Mouse (Mus musculus) Patski (cell line): ENCODE results near the gene Klf7. TPM values are rescaled to one million over a fixed set of nuclear protein-coding genes. Genes with fewer than 3 reads are reported as not detected.

Experiments used
- ATAC-seq: fragments of 100-300 bp; one replicate; pipeline ENCODE4 v1.8.0; 2021
- CTCF ChIA-PET: fragments of 350-600 bp; sonication (Branson Sonifier 250); formaldehyde crosslinking; loops from one replicate; lab custom pipeline; 2022; ENCODE audit warnings: inconsistent platforms; lab: Charles Lee
- POLR2A ChIA-PET: fragments of 350-600 bp; sonication (Branson Sonifier 250); formaldehyde crosslinking; loops from one replicate; lab custom pipeline; 2022; ENCODE audit warnings: antibody characterized with exemption, inconsistent platforms; lab: Charles Lee
- DNase-seq: peaks from one replicate; pipeline ENCODE4 v3.0.0-alpha.2; 2011; ENCODE audit warnings: low read depth, low spot score
- H3K27me3 ChIP-seq: fragments of 371-371 bp; one replicate; pipeline ENCODE4 v1.5.1; 2021
- CTCF ChIP-seq: fragments of 100-300 bp; IDR thresholded peaks from one replicate; pipeline ENCODE4 v1.5.1; 2021
- in situ Hi-C: fragments of 300-500 bp; cut with MboI; formaldehyde crosslinking; loops from 3 replicates; pipeline ENCODE4 v1.11.1; 2018; ENCODE audit warnings: low pct_unique_long_range_greater_than_20kb, mixed read lengths
- polyA plus RNA-seq: library from polyadenylated mRNA; unstranded; gene quantifications from one replicate; pipeline ENCODE4 v1.2.3, GENCODE M21; 2021

The Klf7 gene
- polyA plus RNA-seq, 1 experiment from 2014 or later, result 11.8 TPM

DNA sequence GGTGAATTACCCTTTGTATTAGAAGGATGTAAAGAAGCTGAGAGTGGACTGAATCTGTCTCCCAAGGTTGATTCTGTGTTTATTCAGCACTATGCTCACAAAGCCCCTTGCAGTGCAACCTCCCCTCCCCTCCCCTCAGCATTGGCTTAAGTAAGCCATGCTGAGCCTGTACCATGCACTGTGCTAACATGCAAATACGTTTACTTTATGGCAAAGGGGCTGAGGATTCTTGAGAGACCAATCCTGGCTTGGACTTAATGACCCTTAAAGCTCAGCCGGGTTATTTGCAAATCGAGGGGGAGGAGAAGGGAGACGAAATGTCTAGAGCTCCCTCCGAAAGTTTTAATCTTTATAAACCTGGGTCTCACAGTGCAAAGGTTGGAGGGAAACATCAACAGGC lies 16.0 kb downstream of the Klf7 start:
- no peak for TF ChIP-seq CTCF
- ATAC-seq (no peak), DNase-seq (no peak)
- in situ Hi-C loops, result no loop called here
- H3K27me3 ChIP-seq, result no peaks in the 10 kb centered on the region
- ChIA-PET CTCF (no interaction called here), POLR2A (interaction anchor here (1.2 kb wide), 1 partner anchor 15 kb away, joined by 3 read pairs; no protein-coding TSS in a partner anchor)

- CTCF ChIA-PET, result no interaction called here
- in situ Hi-C loops, result no loop called here
- POLR2A ChIA-PET, result interaction anchor here (0.6 to 0.7 kb wide), 2 partner anchors 8 to 199 kb away, joined by 3 to 5 read pairs; no protein-coding TSS in a partner anchor
- TF ChIP-seq CTCF, result no peak
- DNase-seq (no peak), ATAC-seq (no peak)
- no peaks in the 10 kb centered on the region for H3K27me3 ChIP-seq
Measured at GRCm38 (mm10) chr1:64105181-64105646, 16.9 kb downstream of the Klf7 start.

GRCm38 (mm10) chr1:64104665-64105064 lies 17.4 kb downstream of the Klf7 start:
- TF ChIP-seq CTCF, result no peak
- H3K27me3 ChIP-seq, result no peaks in the 10 kb centered on the region
- POLR2A ChIA-PET, result no interaction called here
- in situ Hi-C loops, result no loop called here
- no peak for ATAC-seq
- CTCF ChIA-PET, result no interaction called here
- DNase-seq, result no peak

DNA sequence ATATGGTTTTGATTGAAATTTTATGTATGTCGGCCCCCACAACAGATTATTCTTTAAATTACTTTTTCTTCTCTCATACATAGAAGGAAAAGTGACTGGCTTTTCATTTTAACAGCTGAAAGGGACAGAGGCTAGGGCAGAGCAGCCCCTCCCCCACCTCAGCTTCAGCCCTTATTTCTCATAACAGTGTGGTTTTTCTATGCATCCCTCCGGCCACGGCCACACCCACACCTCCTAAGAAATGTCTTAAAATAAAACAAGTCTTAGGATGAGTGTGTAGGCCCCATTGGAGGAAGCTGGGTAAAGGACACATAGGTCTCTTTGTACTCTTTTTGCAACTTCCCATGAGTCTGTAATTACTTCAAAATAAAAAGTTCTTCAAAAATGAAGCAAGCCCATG lies 20.8 kb downstream of the Klf7 start:
- ChIA-PET POLR2A (no interaction called here), CTCF (interaction anchor here (5.0 kb wide), 1 partner anchor 10 kb away, joined by 16 read pairs; no protein-coding TSS in a partner anchor)
- no peak for DNase-seq
- no peaks in the 10 kb centered on the region for H3K27me3 ChIP-seq
- in situ Hi-C loops, result no loop called here
- ATAC-seq, result no peak
- TF ChIP-seq CTCF, result no peak

DNA sequence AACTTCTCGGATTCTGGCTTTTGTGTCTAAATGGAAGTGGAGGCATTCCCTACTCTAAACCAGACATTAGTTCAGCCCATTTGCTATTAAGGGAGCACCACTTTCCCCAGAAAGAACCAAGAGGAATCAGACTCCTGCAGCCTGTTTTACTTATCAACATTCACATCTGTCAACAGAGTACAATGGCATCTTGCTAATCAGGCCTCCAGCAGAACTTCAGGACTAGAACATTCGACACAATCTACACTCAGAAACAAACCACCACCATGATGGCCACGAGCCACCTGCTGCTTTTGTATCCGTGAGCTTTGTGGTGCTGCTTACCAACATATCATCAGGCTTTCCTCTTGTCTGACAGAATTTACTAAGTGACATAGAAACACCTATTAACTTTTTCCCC lies 23.3 kb downstream of the Klf7 start:
- POLR2A ChIA-PET, result no interaction called here
- in situ Hi-C loops, result no loop called here
- CTCF ChIA-PET, result interaction anchor here (0.9 to 5.0 kb wide), 2 partner anchors 8 to 12 kb away, joined by 3 to 16 read pairs; no protein-coding TSS in a partner anchor

DNA sequence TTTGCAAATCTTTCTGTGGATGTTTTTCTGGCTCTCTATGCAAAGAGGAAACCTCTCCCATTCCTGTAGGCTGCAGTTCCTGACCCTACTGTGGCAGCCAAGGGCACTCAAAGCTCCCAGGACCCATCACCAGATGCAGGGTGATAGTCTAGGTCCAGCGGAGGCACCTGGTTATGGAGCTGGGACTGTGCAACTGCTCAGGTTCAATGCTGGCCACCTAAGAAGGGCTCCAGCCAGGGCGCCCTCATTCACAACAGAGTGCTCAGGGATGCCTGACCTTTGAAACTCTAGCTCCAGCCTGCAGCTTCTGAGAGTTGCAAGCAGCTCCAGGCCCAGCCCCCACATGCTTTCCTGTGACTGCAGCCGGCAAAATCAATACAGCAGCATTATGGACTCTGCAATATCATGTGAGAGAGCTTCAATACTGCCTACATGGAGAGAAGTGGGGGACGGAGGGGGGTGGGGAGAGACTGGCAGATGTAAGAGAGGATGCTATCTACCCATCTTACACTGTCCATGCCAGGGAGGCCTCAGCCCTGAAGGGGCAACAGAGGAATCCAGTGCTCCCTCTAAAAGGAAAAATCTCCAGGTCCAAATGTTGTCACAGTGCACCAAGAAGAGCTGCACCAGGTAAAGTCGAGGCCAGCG lies 24.3 kb downstream of the Klf7 start:
- no peaks in the 10 kb centered on the region for H3K27me3 ChIP-seq
- CTCF ChIA-PET, result interaction anchor here (1.0 to 5.0 kb wide), 3 partner anchors 13 to 137 kb away, joined by 3 to 16 read pairs (median 4); partner anchors contain the start of gene Klf7
- POLR2A ChIA-PET, result interaction anchor here (0.6 to 1.3 kb wide), 4 partner anchors 8 to 24 kb away, joined by 3 to 5 read pairs (median 4); partner anchors contain the start of gene Klf7
- no peak for TF ChIP-seq CTCF
- in situ Hi-C loops, result no loop called here
- ATAC-seq, result no peak
- DNase-seq, result no peak

More for the DNA sequence above, 23.3 kb downstream of the Klf7 start:
- DNase-seq (no peak), ATAC-seq (no peak)
- no peaks in the 10 kb centered on the region for H3K27me3 ChIP-seq
- no peak for TF ChIP-seq CTCF

DNA sequence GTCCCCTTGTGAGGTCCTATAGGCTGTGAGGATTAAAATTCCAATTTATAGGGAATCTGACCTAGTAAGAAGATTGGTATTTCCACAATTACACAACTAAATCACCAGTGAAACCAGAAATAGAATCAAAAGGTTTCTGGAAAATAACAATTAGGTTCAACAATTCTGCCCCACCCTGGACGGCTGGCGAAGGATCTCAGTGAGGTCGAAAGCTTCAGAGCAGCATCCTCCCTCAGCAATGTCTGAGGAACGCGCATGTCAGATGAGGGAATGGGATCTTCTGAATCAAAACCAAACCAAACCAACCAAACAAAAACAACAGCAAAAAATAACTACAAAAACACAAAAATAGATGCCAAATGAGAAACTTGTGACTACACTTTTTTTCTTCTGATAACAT lies 29.1 kb downstream of the Klf7 start:
- H3K27me3 ChIP-seq, result no peaks in the 10 kb centered on the region
- ATAC-seq, result no peak
- CTCF ChIA-PET, result no interaction called here
- in situ Hi-C loops, result no loop called here
- POLR2A ChIA-PET, result no interaction called here
- DNase-seq, result no peak
- no peak for TF ChIP-seq CTCF

- in situ Hi-C loops, result no loop called here
- ATAC-seq (no peak), DNase-seq (no peak)
- CTCF ChIA-PET, result interaction anchor here (1.0 kb wide), 1 partner anchor 57 kb away, joined by 3 read pairs; no protein-coding TSS in a partner anchor
- H3K27me3 ChIP-seq, result no peaks in the 10 kb centered on the region
- no peak for TF ChIP-seq CTCF
- POLR2A ChIA-PET, result no interaction called here
Measured at GRCm38 (mm10) chr1:64091591-64091990, 30.5 kb downstream of the Klf7 start.

DNA sequence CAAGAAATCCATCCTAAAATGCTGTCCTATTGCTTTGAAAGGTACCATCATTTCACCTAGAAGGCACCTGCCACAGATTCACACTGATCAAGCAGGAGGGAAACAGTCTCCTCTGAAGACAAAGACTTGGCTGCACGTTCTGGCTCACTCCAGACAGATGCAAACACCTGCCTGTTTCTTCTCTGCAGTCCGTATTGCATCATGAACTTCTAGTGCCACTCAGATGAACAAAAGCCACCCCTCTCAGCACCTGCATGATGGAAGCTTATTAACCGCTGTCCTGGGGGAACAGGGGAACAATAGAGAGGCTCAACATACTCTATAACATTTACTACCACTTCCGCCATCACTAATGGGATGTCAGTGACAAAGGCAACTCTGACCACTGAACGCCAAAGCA lies 31.5 kb downstream of the Klf7 start:
- in situ Hi-C loops, result no loop called here
- POLR2A ChIA-PET, result no interaction called here

DNA sequence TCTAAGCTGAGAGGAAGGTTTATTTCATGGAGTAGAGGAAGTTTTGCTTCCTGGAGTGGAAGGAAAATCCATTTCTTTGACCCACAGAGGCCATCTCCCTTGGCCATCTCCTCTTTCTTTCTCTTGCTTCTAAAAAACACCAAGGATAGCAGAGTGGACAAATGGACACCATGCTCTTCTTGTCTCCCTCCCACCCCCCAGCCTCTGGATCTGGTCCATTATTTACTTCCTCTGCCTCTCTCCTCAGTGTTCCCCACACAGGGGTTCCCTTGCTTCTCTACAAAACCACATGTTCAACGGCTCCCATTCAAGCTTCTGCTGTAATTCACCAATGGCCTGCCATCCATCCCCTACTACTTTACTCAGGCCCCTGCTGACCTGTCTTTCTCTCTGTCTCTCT lies 32.4 kb downstream of the Klf7 start:
- no peak for ATAC-seq

More for the DNA sequence above, 31.5 kb downstream of the Klf7 start:
- TF ChIP-seq CTCF, result no peak
- H3K27me3 ChIP-seq, result no peaks in the 10 kb centered on the region
- CTCF ChIA-PET, result interaction anchor here (0.7 kb wide), 1 partner anchor 9 kb away, joined by 3 read pairs; no protein-coding TSS in a partner anchor
- no peak for DNase-seq
- ATAC-seq, result no peak

More for the DNA sequence above, 32.4 kb downstream of the Klf7 start:
- POLR2A ChIA-PET, result interaction anchor here (1.1 kb wide), 1 partner anchor 8 kb away, joined by 5 read pairs; no protein-coding TSS in a partner anchor
- DNase-seq, result no peak
- in situ Hi-C loops, result no loop called here
- CTCF ChIA-PET, result interaction anchor here (1.1 kb wide), 1 partner anchor 32 kb away, joined by 3 read pairs; no protein-coding TSS in a partner anchor
- no peaks in the 10 kb centered on the region for H3K27me3 ChIP-seq
- no peak for TF ChIP-seq CTCF
